In genomic region chr6:87386203-87386602, GRCm38 (mm10) we compare ENCODE assay signal across 9 mouse cellular contexts. TPM values are rescaled to one million over a fixed set of nuclear protein-coding genes. Genes with fewer than 3 reads are reported as not detected.
A peak's percentile ranks its signal among the peaks of the same experiment; 100 is the strongest.
DNase-seq lines count a peak whose midpoint lies in the region; ATAC-seq and TF ChIP-seq lines count a peak whose summit lies in the region.
"Had no signal": no experiment of that assay in that cellular context is flagged by ENCODE, and none has a peak within 500 bp of the region (broad histone marks: within the 10 kb centered on the region; RNA-seq: fewer than 3 reads in every experiment).

No protein-coding gene starts in this region.

- WGBS in embryonic facial prominence, embryonic 14.5 days = 13% methylated on average over 7 of the region's 7 CpGs
- 12% methylated on average over 7 of the region's 7 CpGs for WGBS in lung, embryonic 14.5 days

- ATAC-seq in embryonic facial prominence, embryonic 14.5 days (ENCODE audit: low read depth) = no peak
- ATAC-seq in lung, embryonic 14.5 days (ENCODE audit: insufficient read depth) = no peak

- TF ChIP-seq CTCF in lung, embryonic 14.5 days (IDR thresholded peaks at IDR 0.05; ENCODE audit: low read depth) = peak; percentile 89

- peak; percentile 58 for DNase-seq in gastrocnemius, adult 18-20 months (ENCODE audit: low spot score)
- DNase-seq in gastrocnemius, postnatal 25 days = no peak
- DNase-seq in B cell, adult 2 months = peak; percentile 69 to 72
- DNase-seq in adrenal gland, postnatal 36 days = peak; percentile 51 to 65
- DNase-seq in embryonic facial prominence, embryonic 14.5 days (ENCODE audit: low spot score) = peak; percentile 78
- DNase-seq in kidney, postnatal 36 days = peak; percentile 48 to 81
- peak; percentile 95 for DNase-seq in lung, embryonic 14.5 days
- peak; percentile 17 for DNase-seq in spleen, adult 12 weeks (ENCODE audit: low spot score)

- H3K9ac ChIP-seq in embryonic facial prominence, embryonic 14.5 days (ENCODE audit: low read depth, low read length) = no peak overlapping the region
- no peak overlapping the region for H3K9ac ChIP-seq in lung, embryonic 14.5 days

- peaks cover 6% of the 10 kb centered on the region; the same call in 1 of the 2 replicates for H3K4me1 ChIP-seq in embryonic facial prominence, embryonic 14.5 days (ENCODE audit: control insufficient read depth, insufficient read depth, low read length)
- peaks cover 4% of the 10 kb centered on the region; the same call in 1 of the 2 replicates for H3K4me1 ChIP-seq in lung, embryonic 14.5 days (ENCODE audit: insufficient read depth)

- no peaks in the 10 kb centered on the region for H3K9me3 ChIP-seq in embryonic facial prominence, embryonic 14.5 days (ENCODE audit: control insufficient read depth, low read length)
- H3K9me3 ChIP-seq in lung, embryonic 14.5 days (ENCODE audit: low read depth, low read length) = no peaks in the 10 kb centered on the region

- no peak overlapping the region for H3K4me2 ChIP-seq in embryonic facial prominence, embryonic 14.5 days (ENCODE audit: low read depth, low read length)
- H3K4me2 ChIP-seq in lung, embryonic 14.5 days = no peak overlapping the region

- H3K27me3 ChIP-seq in embryonic facial prominence, embryonic 14.5 days (replicated peaks; ENCODE audit: control insufficient read depth, insufficient read depth, low read length) = peaks cover 14% of the 10 kb centered on the region
- H3K27me3 ChIP-seq in lung, embryonic 14.5 days (ENCODE audit: insufficient read depth, low read length) = 0 out of 2 replicates have a peak, but pooled peaks cover 12% of the 10 kb centered on the region

- H3K36me3 ChIP-seq in embryonic facial prominence, embryonic 14.5 days (ENCODE audit: control insufficient read depth, insufficient read depth, low read length) = no peaks in the 10 kb centered on the region
- H3K36me3 ChIP-seq in lung, embryonic 14.5 days (ENCODE audit: insufficient read depth) = no peaks in the 10 kb centered on the region

- H3K27ac ChIP-seq in embryonic facial prominence, embryonic 14.5 days (replicated peaks; ENCODE audit: low read depth, low read length) = no peak overlapping the region
- no peak overlapping the region for H3K27ac ChIP-seq in lung, embryonic 14.5 days (ENCODE audit: low read depth)
- H3K27ac ChIP-seq: macrophage had no signal

- no peak overlapping the region for H3K4me3 ChIP-seq in embryonic facial prominence, embryonic 14.5 days (ENCODE audit: low read depth, low read length)
- no peak overlapping the region for H3K4me3 ChIP-seq in lung, embryonic 14.5 days (ENCODE audit: low read depth, low read length)

RNA-seq across cellular contexts. Expression of gene Gkn3, which starts 2.5 kb away (rescaled TPM):
- 1 to 10 TPM; 1.3 to 1.7 TPM for total RNA-seq in gastrocnemius, adult 18-20 months (2021)
- 1 to 10 TPM in 1 of 2 experiments, under 1 TPM in 1; 0.33 to 2.6 TPM for total RNA-seq in gastrocnemius, postnatal 25 days (2021)
- under 1 TPM; 0.33 to 0.63 TPM for total RNA-seq in adrenal gland, postnatal 36 days (2021)
- polyA plus RNA-seq in embryonic facial prominence, embryonic 14.5 days (2014; fragmentation: Nextera tagmentation; extraction: Ambion mirVana) = 1.2 TPM in 2 replicates
- 2.0 and 2.3 TPM in 2 replicates for polyA plus RNA-seq in lung, embryonic 14.5 days (2014; fragmentation: Nextera tagmentation; extraction: Ambion mirVana)
- polyA plus RNA-seq: macrophage had no signal

RNA-seq across cellular contexts. Expression of gene Gkn2, which starts 13.0 kb away (rescaled TPM):
- total RNA-seq in gastrocnemius, adult 18-20 months (2021) = not detected
- not detected for total RNA-seq in gastrocnemius, postnatal 25 days (2021)
- not detected for total RNA-seq in adrenal gland, postnatal 36 days (2021)
- polyA plus RNA-seq in embryonic facial prominence, embryonic 14.5 days (2014; fragmentation: Nextera tagmentation; extraction: Ambion mirVana) = not detected in 2 replicates
- not detected in 2 replicates for polyA plus RNA-seq in lung, embryonic 14.5 days (2014; fragmentation: Nextera tagmentation; extraction: Ambion mirVana)
- polyA plus RNA-seq: macrophage had no signal

RNA-seq across cellular contexts. Expression of gene Gkn1, which starts 35.5 kb away (rescaled TPM):
- not detected for total RNA-seq in gastrocnemius, adult 18-20 months (2021)
- total RNA-seq in gastrocnemius, postnatal 25 days (2021) = not detected
- total RNA-seq in adrenal gland, postnatal 36 days (2021) = not detected
- polyA plus RNA-seq in embryonic facial prominence, embryonic 14.5 days (2014; fragmentation: Nextera tagmentation; extraction: Ambion mirVana) = 0.28 TPM in 1 of 2 replicates, not detected in the other
- not detected in 2 replicates for polyA plus RNA-seq in lung, embryonic 14.5 days (2014; fragmentation: Nextera tagmentation; extraction: Ambion mirVana)
- polyA plus RNA-seq: macrophage had no signal

RNA-seq across cellular contexts. Expression of gene Bmp10, which starts 42.6 kb away (rescaled TPM):
- not detected for total RNA-seq in gastrocnemius, adult 18-20 months (2021)
- not detected for total RNA-seq in gastrocnemius, postnatal 25 days (2021)
- total RNA-seq in adrenal gland, postnatal 36 days (2021) = not detected
- not detected in 2 replicates for polyA plus RNA-seq in embryonic facial prominence, embryonic 14.5 days (2014; fragmentation: Nextera tagmentation; extraction: Ambion mirVana)
- polyA plus RNA-seq in lung, embryonic 14.5 days (2014; fragmentation: Nextera tagmentation; extraction: Ambion mirVana) = not detected in 2 replicates
- polyA plus RNA-seq: macrophage had no signal

RNA-seq across cellular contexts. Expression of gene Antxr1, which starts 50.6 kb away (rescaled TPM):
- total RNA-seq in gastrocnemius, adult 18-20 months (2021) = 1 to 10 TPM; 5.7 to 7.3 TPM
- total RNA-seq in gastrocnemius, postnatal 25 days (2021) = 10 to 100 TPM; 11.6 to 13.0 TPM
- 10 to 100 TPM; 16.3 to 21.7 TPM for total RNA-seq in adrenal gland, postnatal 36 days (2021)
- 28.6 and 29.1 TPM in 2 replicates for polyA plus RNA-seq in embryonic facial prominence, embryonic 14.5 days (2014; fragmentation: Nextera tagmentation; extraction: Ambion mirVana)
- polyA plus RNA-seq in lung, embryonic 14.5 days (2014; fragmentation: Nextera tagmentation; extraction: Ambion mirVana) = 15.5 and 16.8 TPM in 2 replicates
